Mouse (Mus musculus) bone marrow macrophage, adult 2 months (primary cell): ENCODE data around the gene Olfr959.

Experiments used
- CTCF ChIP-seq: IDR thresholded peaks from 2 replicates; pipeline ENCODE4 v1.5.1; 2012; ENCODE audit warnings: low read depth, mild to moderate bottlenecking, low read length, moderate library complexity
- POLR2A ChIP-seq: IDR thresholded peaks from 2 replicates; pipeline ENCODE4 v1.6.1; 2012; ENCODE audit warnings: mild to moderate bottlenecking, low read depth, low read length, borderline replicate concordance

DNA sequence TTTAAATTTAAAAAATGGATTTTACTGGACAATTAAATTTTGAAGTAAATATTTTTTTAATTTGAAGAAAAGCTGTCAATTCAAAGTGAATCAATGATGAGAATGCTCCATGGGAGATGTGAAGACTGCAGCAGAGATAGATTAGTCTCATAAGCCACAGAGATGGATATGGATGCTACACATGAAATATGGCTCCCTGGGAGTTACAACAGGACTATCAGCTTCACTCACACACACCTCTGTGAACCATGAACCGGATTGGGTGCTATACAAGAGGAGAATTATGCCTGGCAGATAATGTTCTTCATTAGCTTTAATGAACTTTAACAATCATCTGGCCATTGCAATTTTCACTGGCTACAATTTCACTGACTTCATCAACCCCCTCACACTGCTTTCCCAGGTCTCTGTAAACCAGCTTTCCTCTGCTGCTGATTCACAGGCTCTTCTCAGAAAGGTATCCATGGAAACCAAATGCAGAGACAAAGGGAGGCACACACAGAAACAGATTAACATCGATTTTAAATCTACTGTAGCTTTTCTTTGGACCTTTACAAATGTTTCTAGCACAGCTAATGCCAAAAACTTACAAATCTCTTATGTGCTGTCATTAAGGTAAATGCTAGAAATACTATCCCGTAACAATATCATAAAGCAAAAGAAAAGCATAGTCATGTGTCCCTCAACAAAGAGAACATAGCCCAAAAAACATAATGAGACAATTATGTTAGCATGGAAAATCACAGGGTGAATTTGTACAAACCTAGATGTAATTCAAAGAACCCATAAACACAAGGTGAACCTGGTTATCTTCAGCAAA lies 17.6 kb downstream of the Olfr959 start:
- TF ChIP-seq CTCF (no peak), POLR2A (no peak)
